Mouse (Mus musculus) spleen, adult 2 months (tissue): ENCODE results near the gene Atp7b. TPM values are rescaled to one million over a fixed set of nuclear protein-coding genes. Genes with fewer than 3 reads are reported as not detected.

Experiments used
- DNase-seq, 2 experiments: peaks; one replicate each; pipeline versions ENCODE4 v3.0.0 to v3.0.0-alpha.2; 2012 to 2021; ENCODE audit warnings: low spot score in 2 of 2, low read depth in 1 of 2
- H3K27ac ChIP-seq: fragments of 200-500 bp; 2 replicates; pipeline ENCODE4 v1.5.1; 2012; ENCODE audit warnings: low read length, inconsistent platforms; ENCODE audit not compliant: insufficient read depth
- H3K27me3 ChIP-seq: fragments of 200-500 bp; 2 replicates; pipeline ENCODE4 v1.6.1; 2012; ENCODE audit warnings: mild to moderate bottlenecking, moderate library complexity, low read length, inconsistent platforms; ENCODE audit not compliant: control insufficient read depth, insufficient read depth
- H3K36me3 ChIP-seq: fragments of 200-500 bp; 2 replicates; pipeline ENCODE4 v1.6.1; 2012; ENCODE audit warnings: mild to moderate bottlenecking, low read length, inconsistent platforms; ENCODE audit not compliant: control insufficient read depth, insufficient read depth
- H3K4me1 ChIP-seq: fragments of 200-500 bp; 2 replicates; pipeline ENCODE4 v1.6.1; 2011; ENCODE audit warnings: inconsistent platforms; ENCODE audit not compliant: control insufficient read depth, insufficient read depth, insufficient read length
- H3K4me3 ChIP-seq: fragments of 200-500 bp; 2 replicates; pipeline ENCODE4 v1.5.1; 2011; ENCODE audit warnings: mild to moderate bottlenecking, inconsistent platforms; ENCODE audit not compliant: insufficient read depth, insufficient read length; ENCODE audit errors: extremely low read depth
- CTCF ChIP-seq: fragments of 200-500 bp; IDR thresholded peaks from 2 replicates; pipeline ENCODE4 v1.5.1; 2011; ENCODE audit warnings: mild to moderate bottlenecking, inconsistent platforms; ENCODE audit not compliant: insufficient read depth, insufficient read length, insufficient replicate concordance; ENCODE audit errors: extremely low read depth
- POLR2A ChIP-seq: fragments of 200-500 bp; IDR thresholded peaks from 2 replicates; pipeline ENCODE4 v1.6.1; 2011; ENCODE audit warnings: low read depth, low read length, inconsistent platforms
- WGBS: fragments of 180-500 bp; shearing (Covaris S2); methylation state at CpG from one replicate; pipeline ENCODE4 v1.1.7; 2018; 5-methylcytosine and 5-hydroxymethylcytosine counted together
- polyA plus RNA-seq: library from polyadenylated mRNA; depleted of rRNA; stranded (reverse); fragments of >200 nt; gene quantifications from 2 replicates; pipeline ENCODE4 v1.2.3, GENCODE M21; 2012

Atp7b gene
- polyA plus RNA-seq, 1 experiment: 1.1 TPM

DNA sequence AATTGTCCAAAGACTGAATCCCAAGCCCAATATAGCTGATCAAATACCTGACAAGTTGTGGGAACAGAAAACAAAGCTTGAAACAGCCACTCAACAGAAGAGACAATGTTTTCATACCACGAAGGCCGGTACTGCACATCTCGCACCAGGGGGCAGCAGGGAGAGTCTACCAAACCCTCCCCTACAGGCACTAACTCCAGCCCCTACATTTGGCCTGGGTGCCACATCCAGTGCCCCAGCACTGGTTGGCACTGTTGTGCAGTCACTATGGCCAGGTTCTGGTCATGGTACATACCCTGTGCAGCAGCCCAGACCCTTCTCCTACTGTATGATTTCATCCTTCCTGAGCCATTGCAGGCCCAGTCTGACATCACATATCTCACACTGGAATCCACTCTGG lies 31.1 kb downstream of the Atp7b start:
- TF ChIP-seq CTCF (no peak), POLR2A (no peak)
- WGBS: 83% methylated on average over 3 of the region's 3 CpGs

DNA sequence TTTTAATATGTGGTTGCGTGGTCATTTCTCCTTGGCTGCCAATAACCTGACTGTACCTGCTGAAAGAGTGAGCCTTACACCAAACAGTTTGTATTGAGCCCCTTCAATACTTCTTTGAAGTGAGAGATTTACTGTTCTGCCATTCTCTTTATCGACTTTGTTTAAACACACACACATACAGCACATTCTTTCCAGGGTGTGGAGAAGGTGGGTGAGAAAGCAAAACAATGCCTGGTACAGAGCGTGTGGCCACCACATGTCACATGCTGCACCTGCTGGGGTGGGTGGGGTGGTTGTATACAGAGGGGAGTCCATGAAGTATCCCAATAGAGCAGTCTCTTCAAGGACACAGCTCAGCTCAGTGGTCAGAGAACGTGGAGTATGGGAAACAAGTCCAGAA lies 34.9 kb downstream of the Atp7b start:
- WGBS: 69% methylated on average over 4 of the region's 4 CpGs
- DNase-seq: no peak

More for the DNA sequence above, 31.1 kb downstream of the Atp7b start:
- Histone ChIP-seq H3K36me3 (no peaks in the 10 kb centered on the region), H3K4me3 (no peak overlapping the region), H3K4me1 (no peaks in the 10 kb centered on the region), H3K27me3 (no peaks in the 10 kb centered on the region), H3K27ac (no peak overlapping the region)
- no peak for DNase-seq

DNA sequence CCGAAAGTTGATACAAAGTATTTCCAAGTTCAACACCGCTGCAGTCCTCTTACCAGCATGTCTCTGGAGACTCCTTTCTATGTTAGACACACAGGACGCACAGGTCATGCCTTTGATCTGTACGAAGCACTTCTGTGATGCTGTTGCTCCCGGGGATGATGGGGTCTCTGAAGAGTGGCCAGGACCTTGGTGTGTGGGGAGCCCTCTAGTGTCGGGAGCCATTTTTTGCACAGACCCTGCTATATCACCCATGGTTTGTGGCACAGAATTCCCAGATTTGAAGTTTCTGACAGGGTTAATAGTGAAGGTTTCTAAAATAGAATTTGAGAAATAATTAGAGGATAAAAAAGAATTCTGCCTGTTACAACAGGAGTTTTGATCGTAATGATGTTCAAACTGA lies 37.9 kb downstream of the Atp7b start:
- Histone ChIP-seq H3K27me3 (no peaks in the 10 kb centered on the region), H3K27ac (no peak overlapping the region), H3K36me3 (no peaks in the 10 kb centered on the region), H3K4me1 (no peaks in the 10 kb centered on the region), H3K4me3 (no peak overlapping the region)
- no peak for DNase-seq
- WGBS: 58% methylated on average over 7 of the region's 7 CpGs
- TF ChIP-seq POLR2A (no peak), CTCF (no peak)

More for the DNA sequence above, 34.9 kb downstream of the Atp7b start:
- TF ChIP-seq CTCF: no peak
- no peak for TF ChIP-seq POLR2A
- no peaks in the 10 kb centered on the region for H3K36me3 ChIP-seq
- H3K4me3 ChIP-seq: no peak overlapping the region
- no peak overlapping the region for H3K27ac ChIP-seq
- no peaks in the 10 kb centered on the region for H3K4me1 ChIP-seq
- no peaks in the 10 kb centered on the region for H3K27me3 ChIP-seq

DNA sequence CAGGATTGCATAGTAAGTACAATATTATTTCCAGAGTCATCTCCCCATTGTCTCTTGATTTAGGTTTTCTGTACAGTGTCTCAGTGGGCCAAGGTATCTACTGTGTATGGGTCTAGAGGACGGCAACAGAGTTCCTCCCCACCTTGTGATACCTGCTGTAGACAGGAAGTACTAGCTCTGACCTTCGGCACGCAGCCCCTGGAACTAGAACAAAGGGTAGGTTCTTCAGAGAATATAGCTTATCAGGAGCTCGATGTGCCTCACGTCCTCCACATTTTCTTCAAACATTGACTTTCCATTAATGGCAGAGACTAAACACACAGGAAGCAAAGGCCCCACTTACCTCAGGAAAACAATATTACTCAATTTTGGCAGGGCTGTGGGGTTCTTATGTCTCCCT lies 40.6 kb downstream of the Atp7b start:
- H3K4me1 ChIP-seq: no peaks in the 10 kb centered on the region
- no peak for DNase-seq
- no peaks in the 10 kb centered on the region for H3K36me3 ChIP-seq
- no peak overlapping the region for H3K4me3 ChIP-seq
- WGBS: 80% methylated on average over 5 of the region's 5 CpGs
- no peak for TF ChIP-seq CTCF
- no peak for TF ChIP-seq POLR2A
- H3K27ac ChIP-seq: no peak overlapping the region
- no peaks in the 10 kb centered on the region for H3K27me3 ChIP-seq

DNA sequence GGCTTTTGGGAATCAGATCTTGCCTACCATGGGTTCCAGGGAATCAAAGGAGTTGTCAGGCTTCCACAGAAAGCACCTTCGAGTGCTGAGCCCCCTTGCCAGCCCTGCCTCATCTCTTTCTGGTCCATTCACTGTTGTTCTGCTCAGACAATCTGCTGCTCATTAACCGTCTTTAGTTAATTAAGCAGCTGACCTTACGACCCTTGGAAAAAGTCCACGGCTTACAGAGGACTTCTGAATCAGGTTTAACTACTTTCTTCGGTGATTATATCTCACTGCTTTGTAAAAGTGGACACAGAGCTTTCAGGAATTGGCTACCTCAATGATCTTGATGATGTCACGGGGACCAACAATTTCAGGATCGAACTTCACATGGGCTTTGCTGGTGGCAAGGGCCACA lies 42.4 kb downstream of the Atp7b start:
- no peak for DNase-seq
- Histone ChIP-seq H3K27ac (no peak overlapping the region), H3K4me3 (no peak overlapping the region), H3K27me3 (no peaks in the 10 kb centered on the region), H3K36me3 (no peaks in the 10 kb centered on the region), H3K4me1 (no peaks in the 10 kb centered on the region)
- TF ChIP-seq POLR2A (no peak), CTCF (no peak)
- 89% methylated on average over 7 of the region's 7 CpGs for WGBS

DNA sequence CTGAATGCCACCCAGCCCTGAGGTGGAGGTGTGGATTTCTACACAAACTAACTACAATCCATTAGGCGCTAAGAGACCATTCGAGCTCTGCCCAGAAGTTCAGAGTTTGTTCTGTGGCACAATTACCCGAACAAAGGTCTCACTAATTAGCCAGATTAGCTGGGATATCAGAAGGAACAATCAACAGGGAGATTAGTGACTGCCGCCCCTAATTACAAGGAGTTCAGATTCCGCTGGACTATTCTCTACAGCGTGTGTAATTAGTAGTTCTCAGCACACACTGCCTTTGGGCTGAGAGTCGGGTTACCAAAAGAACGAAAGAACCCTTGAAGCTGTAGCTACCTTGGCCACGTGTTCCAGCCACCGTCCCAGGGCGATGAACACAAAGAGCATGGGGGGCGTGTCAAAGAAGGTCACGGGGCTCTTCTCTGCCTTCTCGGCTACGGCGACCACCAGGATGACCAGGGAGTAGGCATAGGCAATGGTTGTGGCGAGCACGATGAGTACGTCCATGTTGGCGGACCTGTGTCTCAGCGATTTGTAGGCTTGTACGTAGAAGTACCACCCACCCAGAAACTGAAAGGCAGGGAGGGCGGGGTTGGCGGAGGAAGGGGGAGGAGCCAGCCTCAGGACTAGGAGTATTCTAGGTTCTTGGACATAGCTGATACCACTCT lies 46.9 kb downstream of the Atp7b start:
- no peak overlapping the region for H3K27ac ChIP-seq
- TF ChIP-seq CTCF (no peak), POLR2A (no peak)
- no peaks in the 10 kb centered on the region for H3K4me1 ChIP-seq
- H3K27me3 ChIP-seq: no peaks in the 10 kb centered on the region
- 78% methylated on average over 24 of the region's 24 CpGs for WGBS
- H3K36me3 ChIP-seq: no peaks in the 10 kb centered on the region
- no peak for DNase-seq
- peak overlapping the region; percentile 49; the same call in 1 of the 2 replicates for H3K4me3 ChIP-seq

DNA sequence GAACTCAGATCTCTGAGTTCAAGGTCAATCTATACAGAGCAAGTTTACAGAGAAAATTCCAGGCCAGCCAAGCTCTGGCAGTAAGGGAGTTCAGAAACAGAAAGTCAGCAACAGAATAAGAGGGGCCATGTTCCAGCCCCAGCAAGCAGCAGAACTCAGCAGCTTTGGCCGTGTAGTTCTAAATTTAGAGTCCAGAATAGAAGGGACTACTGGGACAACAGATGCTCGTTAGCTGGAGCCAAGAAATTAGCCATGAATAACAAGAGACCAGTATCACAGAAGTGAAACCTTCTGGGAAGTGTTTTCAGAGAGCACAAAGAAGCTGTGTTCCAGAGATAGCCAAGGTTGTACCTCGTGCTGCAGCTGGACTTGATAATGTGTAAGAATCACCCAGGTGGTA lies 50.7 kb downstream of the Atp7b start:
- WGBS: 75% methylated on average over 3 of the region's 3 CpGs
- Histone ChIP-seq H3K27ac (no peak overlapping the region), H3K36me3 (no peaks in the 10 kb centered on the region), H3K4me3 (no peak overlapping the region), H3K4me1 (no peaks in the 10 kb centered on the region), H3K27me3 (no peaks in the 10 kb centered on the region)
- no peak for DNase-seq
- TF ChIP-seq CTCF (no peak), POLR2A (no peak)
